Mouse (Mus musculus) spleen, adult 2 months (tissue): ENCODE data around the gene Ccdc85b. TPM values are rescaled to one million over a fixed set of nuclear protein-coding genes. Genes with fewer than 3 reads are reported as not detected.

ENCODE experiments used
- DNase-seq, 2 experiments: peaks; one replicate each; pipeline versions ENCODE4 v3.0.0 to v3.0.0-alpha.2; 2012 to 2021; ENCODE audit warnings: low spot score in 2 of 2, low read depth in 1 of 2
- H3K27ac ChIP-seq: fragments of 200-500 bp; 2 replicates; pipeline ENCODE4 v1.5.1; 2012; ENCODE audit warnings: low read length, inconsistent platforms; ENCODE audit not compliant: insufficient read depth
- H3K27me3 ChIP-seq: fragments of 200-500 bp; 2 replicates; pipeline ENCODE4 v1.6.1; 2012; ENCODE audit warnings: mild to moderate bottlenecking, moderate library complexity, low read length, inconsistent platforms; ENCODE audit not compliant: control insufficient read depth, insufficient read depth
- H3K36me3 ChIP-seq: fragments of 200-500 bp; 2 replicates; pipeline ENCODE4 v1.6.1; 2012; ENCODE audit warnings: mild to moderate bottlenecking, low read length, inconsistent platforms; ENCODE audit not compliant: control insufficient read depth, insufficient read depth
- H3K4me1 ChIP-seq: fragments of 200-500 bp; 2 replicates; pipeline ENCODE4 v1.6.1; 2011; ENCODE audit warnings: inconsistent platforms; ENCODE audit not compliant: control insufficient read depth, insufficient read depth, insufficient read length
- H3K4me3 ChIP-seq: fragments of 200-500 bp; 2 replicates; pipeline ENCODE4 v1.5.1; 2011; ENCODE audit warnings: mild to moderate bottlenecking, inconsistent platforms; ENCODE audit not compliant: insufficient read depth, insufficient read length; ENCODE audit errors: extremely low read depth
- CTCF ChIP-seq: fragments of 200-500 bp; IDR thresholded peaks from 2 replicates; pipeline ENCODE4 v1.5.1; 2011; ENCODE audit warnings: mild to moderate bottlenecking, inconsistent platforms; ENCODE audit not compliant: insufficient read depth, insufficient read length, insufficient replicate concordance; ENCODE audit errors: extremely low read depth
- POLR2A ChIP-seq: fragments of 200-500 bp; IDR thresholded peaks from 2 replicates; pipeline ENCODE4 v1.6.1; 2011; ENCODE audit warnings: low read depth, low read length, inconsistent platforms
- WGBS: fragments of 180-500 bp; shearing (Covaris S2); methylation state at CpG from one replicate; pipeline ENCODE4 v1.1.7; 2018; 5-methylcytosine and 5-hydroxymethylcytosine counted together
- polyA plus RNA-seq: library from polyadenylated mRNA; depleted of rRNA; stranded (reverse); fragments of >200 nt; gene quantifications from 2 replicates; pipeline ENCODE4 v1.2.3, GENCODE M21; 2012

Gene Ccdc85b
- polyA plus RNA-seq, 1 experiment, result 5.3 TPM

- Histone ChIP-seq H3K4me3 (no peak overlapping the region), H3K4me1 (peaks cover 5% of the 10 kb centered on the region), H3K36me3 (no peaks in the 10 kb centered on the region), H3K27ac (no peak overlapping the region), H3K27me3 (peaks cover 13% of the 10 kb centered on the region)
- TF ChIP-seq CTCF, result no peak
- WGBS, result 75% methylated on average over 3 of the region's 3 CpGs
- DNase-seq, result no peak
Observed at GRCm38 (mm10) chr19:5472857-5473256, 15.2 kb upstream of the Ccdc85b start.

GRCm38 (mm10) chr19:5471846-5472245, 14.2 kb upstream of the Ccdc85b start:
- peaks cover 13% of the 10 kb centered on the region for H3K27me3 ChIP-seq
- H3K4me3 ChIP-seq, result no peak overlapping the region
- no peak overlapping the region for H3K27ac ChIP-seq
- 74% methylated on average over 5 of the region's 5 CpGs for WGBS
- peaks cover 5% of the 10 kb centered on the region for H3K4me1 ChIP-seq
- DNase-seq, result no peak
- no peaks in the 10 kb centered on the region for H3K36me3 ChIP-seq
- no peak for TF ChIP-seq POLR2A
- no peak for TF ChIP-seq CTCF

- Histone ChIP-seq H3K27me3 (no peaks in the 10 kb centered on the region; the same call in 1 of the 2 replicates), H3K27ac (peak within 1 kb of the TSS; percentile 45), H3K4me3 (peak within 1 kb of the TSS; percentile 19; the same call in 1 of the 2 replicates), H3K4me1 (peaks cover 3% of the 10 kb centered on the region; the same call in 1 of the 2 replicates), H3K36me3 (peaks cover 10% of the 10 kb centered on the region)
- TF ChIP-seq POLR2A (peak; percentile 18; the same call in 1 of the 2 replicates), CTCF (no peak)
- DNase-seq, result peak in 1 of 2 experiments; percentile 33
- WGBS, result 18% methylated on average over 5 of the region's 5 CpGs
Observed at GRCm38 (mm10) chr19:5468374-5468773, 10.7 kb upstream of the Ccdc85b start, which contains the start of gene Ctsw. Ctsw (minus strand) TSS chr19:5468507.

- DNase-seq, result no peak
- H3K36me3 ChIP-seq, result peaks cover 16% of the 10 kb centered on the region
- peaks cover 3% of the 10 kb centered on the region; the same call in 1 of the 2 replicates for H3K4me1 ChIP-seq
Observed at GRCm38 (mm10) chr19:5466916-5467500, 9.3 kb upstream of the Ccdc85b start.

GRCm38 (mm10) chr19:5465037-5465436, 7.3 kb upstream of the Ccdc85b start:
- no peak for DNase-seq
- no peak for TF ChIP-seq POLR2A
- TF ChIP-seq CTCF, result no peak
- H3K27ac ChIP-seq, result no peak overlapping the region
- H3K36me3 ChIP-seq, result peaks cover 16% of the 10 kb centered on the region
- H3K4me1 ChIP-seq, result peaks cover 3% of the 10 kb centered on the region; the same call in 1 of the 2 replicates
- no peaks in the 10 kb centered on the region for H3K27me3 ChIP-seq
- H3K4me3 ChIP-seq, result no peak overlapping the region
- 91% methylated on average over 8 of the region's 8 CpGs for WGBS

More at GRCm38 (mm10) chr19:5466916-5467500, 9.3 kb upstream of the Ccdc85b start:
- Histone ChIP-seq H3K4me3 (0 out of 2 replicates have a peak overlapping the region, but pooled peaks have one; percentile 19), H3K27me3 (no peaks in the 10 kb centered on the region), H3K27ac (peak overlapping the region; percentile 46)
- TF ChIP-seq POLR2A (no peak), CTCF (no peak)
- WGBS, result 58% methylated on average over 6 of the region's 6 CpGs

GRCm38 (mm10) chr19:5463791-5464562, 6.3 kb upstream of the Ccdc85b start:
- Histone ChIP-seq H3K4me1 (peaks cover 3% of the 10 kb centered on the region; the same call in 1 of the 2 replicates), H3K36me3 (peaks cover 16% of the 10 kb centered on the region), H3K27me3 (no peaks in the 10 kb centered on the region), H3K27ac (no peak overlapping the region), H3K4me3 (no peak overlapping the region)
- no peak for TF ChIP-seq POLR2A
- TF ChIP-seq CTCF, result peak; percentile 90; the same call in 1 of the 2 replicates
- peak in 1 of 2 experiments; percentile 41 for DNase-seq
- WGBS, result 67% methylated on average over 15 of the region's 15 CpGs
